Mouse (Mus musculus) intestine, postnatal 0 days (tissue): Measurements from ENCODE around the gene Sptbn4. TPM values are rescaled to one million over a fixed set of nuclear protein-coding genes. Genes with fewer than 3 reads are reported as not detected.
A peak's percentile ranks its signal among the peaks of the same experiment; 100 is the strongest.

Experiments used
- ATAC-seq: fragments of 200-750 bp; cut with Nextera tagmentation; 2 replicates; pipeline ENCODE4 v1.8.0; 2017; ENCODE audit warnings: mild to moderate bottlenecking, moderate TSS enrichment, moderate library complexity
- H3K27ac ChIP-seq: fragments of 300-500 bp; sonication (generic); 2 replicates; pipeline ENCODE4 v1.5.1; 2014; ENCODE audit warnings: mild to moderate bottlenecking, low read depth, low read length, moderate library complexity
- H3K27me3 ChIP-seq: fragments of 300-500 bp; sonication (generic); replicated peaks from 2 replicates; pipeline ENCODE4 v1.6.1; 2014; ENCODE audit warnings: low read length, mixed read lengths; ENCODE audit not compliant: control insufficient read depth, insufficient read depth
- H3K36me3 ChIP-seq: fragments of 300-500 bp; sonication (generic); 2 replicates; pipeline ENCODE4 v1.6.1; 2014; ENCODE audit warnings: mild to moderate bottlenecking, moderate library complexity; ENCODE audit not compliant: control insufficient read depth, insufficient read depth
- H3K4me1 ChIP-seq: fragments of 300-500 bp; sonication (generic); replicated peaks from 2 replicates; pipeline ENCODE4 v1.6.1; 2014; ENCODE audit warnings: antibody characterized with exemption, low read length, mixed read lengths; ENCODE audit not compliant: control insufficient read depth, insufficient read depth
- H3K4me2 ChIP-seq: fragments of 300-500 bp; sonication (generic); replicated peaks from 2 replicates; pipeline ENCODE4 v1.6.1; 2014; ENCODE audit warnings: low read depth, mild to moderate bottlenecking, moderate library complexity
- H3K4me3 ChIP-seq: fragments of 300-500 bp; sonication (generic); 2 replicates; pipeline ENCODE4 v1.5.1; 2014; ENCODE audit warnings: low read depth, low read length
- H3K9ac ChIP-seq: fragments of 300-500 bp; sonication (generic); 2 replicates; pipeline ENCODE4 v1.6.1; 2014; ENCODE audit warnings: mild to moderate bottlenecking, low read depth, low read length
- H3K9me3 ChIP-seq: fragments of 300-500 bp; sonication (generic); 2 replicates; pipeline ENCODE4 v1.6.1; 2016; ENCODE audit warnings: mixed run types; ENCODE audit not compliant: control insufficient read depth
- CTCF ChIP-seq: sonication (generic); IDR thresholded peaks from 2 replicates; pipeline ENCODE4 v1.5.1; 2016; ENCODE audit warnings: low read depth, mild to moderate bottlenecking, control low read depth, antibody characterized with exemption, moderate library complexity
- WGBS: fragments of 180-500 bp; shearing (Covaris S2); extraction: QIAGEN DNeasy Blood & Tissue Kit; methylation state at CpG from one replicate; pipeline ENCODE4 v1.1.7; 2014; 5-methylcytosine and 5-hydroxymethylcytosine counted together
- polyA plus RNA-seq: library from polyadenylated mRNA; unstranded; fragments of >200 nt; fragmentation: Nextera tagmentation; extraction: Ambion mirVana; gene quantifications from 2 replicates; pipeline ENCODE4 v1.2.1, GENCODE M21; 2015

The Sptbn4 gene
- polyA plus RNA-seq, 1 experiment from 2014 or later, result 0.17 TPM

DNA sequence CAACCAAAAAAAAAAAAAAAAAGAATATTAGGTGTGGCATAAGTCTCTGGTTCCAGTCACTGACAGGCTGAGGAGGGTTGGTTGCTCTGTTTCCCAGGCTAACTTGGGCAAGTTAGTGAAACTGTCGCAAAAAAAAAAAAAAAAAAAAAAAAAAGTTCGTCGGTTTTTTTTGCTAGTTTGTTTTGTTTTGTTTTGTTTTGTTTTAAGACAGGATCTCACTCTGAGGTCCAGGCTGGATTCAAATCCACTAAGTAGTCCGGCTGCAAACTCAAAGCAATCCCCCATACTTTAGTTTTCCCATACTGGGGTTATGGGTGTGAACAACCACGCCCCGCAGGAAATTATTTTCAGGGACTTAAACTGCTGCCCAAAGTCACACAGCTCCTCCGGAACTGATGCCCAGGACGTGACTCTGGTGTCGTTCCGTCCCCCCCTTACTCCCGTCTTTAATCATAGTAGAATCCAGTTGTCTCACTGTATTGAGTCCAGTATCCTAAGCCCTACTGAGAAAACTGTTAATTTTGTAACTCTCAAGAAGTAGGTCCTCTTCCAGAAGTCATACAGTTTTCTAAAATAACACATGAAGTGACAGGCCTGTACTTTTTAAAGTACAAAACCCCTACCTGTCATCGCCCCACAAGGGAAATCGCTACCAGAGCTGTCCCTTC, 38.8 kb upstream of the Sptbn4 start:
- Histone ChIP-seq H3K4me3 (peak overlapping the region; percentile 88), H3K27me3 (no peaks in the 10 kb centered on the region), H3K4me1 (no peaks in the 10 kb centered on the region), H3K9me3 (no peaks in the 10 kb centered on the region), H3K27ac (peak overlapping the region; percentile 98), H3K36me3 (peaks cover 12% of the 10 kb centered on the region), H3K4me2 (peak overlapping the region; percentile 83), H3K9ac (peak overlapping the region; percentile 50; the same call in 1 of the 2 replicates)
- TF ChIP-seq CTCF, result no peak
- no peak for ATAC-seq
- under 1% methylated on average over 13 of the region's 13 CpGs for WGBS

DNA sequence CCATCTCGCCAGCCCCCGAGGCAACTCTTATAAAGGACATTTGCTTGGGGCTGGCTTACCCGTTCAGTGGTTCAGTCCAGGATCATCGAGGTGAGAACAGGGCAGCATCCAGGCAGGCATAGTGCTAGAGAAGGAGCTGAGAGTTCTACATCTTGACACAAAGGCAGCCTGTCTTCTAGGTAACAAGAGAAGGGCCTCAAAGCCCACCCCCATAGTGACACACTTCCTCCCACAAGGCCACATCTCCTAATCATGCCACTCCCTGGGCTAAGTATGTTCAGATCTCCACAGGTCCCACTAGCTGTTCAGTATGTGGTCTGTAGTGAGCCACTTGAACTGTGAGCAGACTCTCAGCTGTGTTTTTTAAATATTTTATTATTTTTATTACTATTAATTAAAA, 36.4 kb upstream of the Sptbn4 start:
- no peak overlapping the region for H3K4me2 ChIP-seq
- H3K36me3 ChIP-seq, result peaks cover under 1% of the 10 kb centered on the region; the same call in 1 of the 2 replicates
- ATAC-seq, result no peak
- no peak for TF ChIP-seq CTCF
- H3K4me1 ChIP-seq, result 0 out of 2 replicates have a peak, but pooled peaks cover 6% of the 10 kb centered on the region
- no peak overlapping the region for H3K9ac ChIP-seq
- H3K27me3 ChIP-seq, result no peaks in the 10 kb centered on the region
- no peak overlapping the region for H3K4me3 ChIP-seq
- 92% methylated on average over 4 of the region's 4 CpGs for WGBS
- H3K9me3 ChIP-seq, result no peaks in the 10 kb centered on the region
- no peak overlapping the region for H3K27ac ChIP-seq

DNA sequence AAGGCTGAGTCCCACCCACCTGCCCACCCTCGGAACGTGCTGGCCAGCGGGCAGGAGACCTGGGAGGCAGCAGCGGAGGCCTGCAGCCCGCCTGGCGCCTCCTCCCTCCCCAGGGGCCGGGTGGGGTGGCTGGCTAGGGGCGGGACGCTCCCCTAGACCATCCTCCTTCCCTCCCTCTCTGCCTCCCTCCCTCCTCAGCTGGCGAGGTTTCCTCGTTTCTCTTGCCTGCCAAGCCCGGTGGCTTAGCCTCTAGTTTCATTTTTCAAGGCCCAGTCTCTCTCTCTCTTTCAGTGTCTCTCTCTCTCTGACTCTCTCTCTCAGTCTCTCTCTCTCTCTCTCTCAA, 34.1 kb upstream of the Sptbn4 start:
- H3K9ac ChIP-seq, result peak overlapping the region; percentile 45
- peak; percentile 97 for ATAC-seq
- peak overlapping the region; percentile 39 for H3K4me3 ChIP-seq
- no peaks in the 10 kb centered on the region for H3K27me3 ChIP-seq
- H3K27ac ChIP-seq, result peak overlapping the region; percentile 83
- WGBS, result 0% methylated on average over 9 of the region's 12 CpGs
- H3K4me1 ChIP-seq, result 0 out of 2 replicates have a peak, but pooled peaks cover 6% of the 10 kb centered on the region
- no peaks in the 10 kb centered on the region for H3K9me3 ChIP-seq
- no peak for TF ChIP-seq CTCF
- peak overlapping the region; percentile 66 for H3K4me2 ChIP-seq
- peaks cover 18% of the 10 kb centered on the region for H3K36me3 ChIP-seq

DNA sequence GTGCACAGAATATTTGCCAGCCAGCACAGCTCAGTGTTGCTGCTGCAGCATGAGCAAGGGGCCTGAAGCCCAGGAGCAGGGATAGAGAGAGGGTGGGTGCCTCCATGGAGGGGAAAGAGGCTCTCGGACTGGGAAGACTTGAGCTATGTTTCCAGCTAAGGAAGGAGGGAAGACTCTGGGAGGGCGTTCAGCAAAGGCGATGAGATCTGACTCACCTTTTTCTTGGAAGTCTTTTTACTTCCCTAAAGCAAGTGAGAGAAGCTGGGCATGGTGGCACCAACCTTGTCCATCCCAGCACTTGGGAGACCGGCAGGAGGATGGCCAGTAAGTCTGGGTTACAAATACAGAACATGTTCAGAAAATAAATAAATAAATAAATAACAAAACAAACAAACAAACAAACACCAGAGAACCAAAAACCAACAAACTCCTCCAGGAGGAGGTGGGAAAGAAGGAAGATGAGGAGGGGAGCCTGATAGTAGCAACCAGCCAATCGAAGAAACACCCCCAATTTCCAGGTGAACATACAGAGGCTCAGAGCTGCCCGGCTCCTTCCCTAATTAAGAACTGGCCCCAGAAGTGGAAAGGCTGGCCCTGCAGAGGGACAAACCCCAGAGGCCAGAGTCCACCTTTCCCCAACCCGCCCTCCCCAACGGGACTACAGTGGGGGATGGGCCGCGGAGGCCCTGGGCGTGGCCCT, 33.6 kb upstream of the Sptbn4 start:
- WGBS, result 3% methylated on average over 10 of the region's 11 CpGs
- peaks cover 22% of the 10 kb centered on the region for H3K36me3 ChIP-seq
- H3K4me1 ChIP-seq, result 0 out of 2 replicates have a peak, but pooled peaks cover 6% of the 10 kb centered on the region
- H3K9ac ChIP-seq, result peak overlapping the region; percentile 45
- peak overlapping the region; percentile 39 for H3K4me3 ChIP-seq
- peak overlapping the region; percentile 66 for H3K4me2 ChIP-seq
- peak; percentile 21; the same call in 1 of the 2 replicates for ATAC-seq
- no peaks in the 10 kb centered on the region for H3K9me3 ChIP-seq
- H3K27me3 ChIP-seq, result no peaks in the 10 kb centered on the region
- H3K27ac ChIP-seq, result peak overlapping the region; percentile 83
- TF ChIP-seq CTCF, result no peak

DNA sequence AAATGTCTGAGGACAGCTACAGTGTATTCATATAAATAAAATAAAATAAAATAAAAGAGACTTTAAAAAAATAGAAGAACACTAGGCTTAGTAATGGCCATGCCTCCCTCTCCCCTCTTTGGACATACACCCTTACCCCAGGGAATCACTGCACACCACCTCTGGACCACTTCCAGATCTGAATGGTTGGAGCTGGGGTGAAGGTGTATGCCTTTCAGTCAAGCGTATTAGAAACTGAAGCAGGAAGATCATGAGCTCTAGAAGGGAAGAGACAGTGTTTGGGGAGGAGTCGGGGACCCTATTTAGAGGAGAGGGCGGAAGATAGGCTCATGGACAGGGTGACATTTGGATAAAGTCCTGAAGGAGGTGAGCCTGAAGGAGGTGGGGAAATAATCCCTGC, 33.0 kb upstream of the Sptbn4 start:
- TF ChIP-seq CTCF, result no peak
- H3K36me3 ChIP-seq, result peaks cover 27% of the 10 kb centered on the region
- H3K4me2 ChIP-seq, result peak overlapping the region; percentile 66
- peaks cover 10% of the 10 kb centered on the region; the same call in 1 of the 2 replicates for H3K4me1 ChIP-seq
- peak overlapping the region; percentile 45; the same call in 1 of the 2 replicates for H3K9ac ChIP-seq
- 35% methylated on average over 3 of the region's 3 CpGs for WGBS
- no peaks in the 10 kb centered on the region for H3K9me3 ChIP-seq
- ATAC-seq, result no peak
- no peaks in the 10 kb centered on the region for H3K27me3 ChIP-seq
- H3K4me3 ChIP-seq, result peak overlapping the region; percentile 39
- peak overlapping the region; percentile 83 for H3K27ac ChIP-seq

DNA sequence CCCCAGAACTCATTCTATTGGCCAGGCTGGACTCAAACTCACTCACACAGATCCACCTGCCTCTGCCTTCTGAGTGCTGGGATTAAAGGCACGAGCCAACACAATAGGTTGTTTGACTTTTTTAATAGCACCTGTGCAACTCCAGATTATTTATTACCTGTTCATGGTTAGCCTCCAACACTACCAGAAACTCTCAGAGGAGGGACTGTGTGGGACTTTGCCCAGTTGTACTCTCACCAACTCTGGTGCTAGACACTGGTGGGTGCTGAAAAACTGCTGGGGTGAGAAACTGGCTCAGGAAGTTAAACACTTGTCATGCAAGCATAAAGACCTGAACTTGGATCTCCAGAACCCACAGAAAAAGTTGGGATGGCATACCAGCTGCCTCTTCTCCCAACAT, 32.3 kb upstream of the Sptbn4 start:
- WGBS, result 46% methylated on average over 1 of the region's 1 CpGs
- Histone ChIP-seq H3K27ac (peak overlapping the region; percentile 83), H3K9me3 (no peaks in the 10 kb centered on the region), H3K4me1 (peaks cover 10% of the 10 kb centered on the region; the same call in 1 of the 2 replicates), H3K9ac (no peak overlapping the region), H3K4me3 (0 out of 2 replicates have a peak overlapping the region, but pooled peaks have one; percentile 39), H3K36me3 (peaks cover 27% of the 10 kb centered on the region), H3K27me3 (no peaks in the 10 kb centered on the region), H3K4me2 (peak overlapping the region; percentile 66)
- no peak for TF ChIP-seq CTCF
- ATAC-seq, result no peak
